Mouse (Mus musculus) liver, embryonic 14.5 days (tissue): ENCODE measurements around the gene Flywch2.

ENCODE experiments used
- CTCF ChIP-seq: IDR thresholded peaks from 2 replicates; pipeline ENCODE4 v1.5.1; 2016; ENCODE audit warnings: antibody characterized with exemption, low read depth, control low read depth
- EP300 ChIP-seq: IDR thresholded peaks from 2 replicates; pipeline ENCODE4 v1.6.1; 2016; ENCODE audit warnings: antibody characterized with exemption, low read depth

- peak; percentile 29 for TF ChIP-seq EP300
- TF ChIP-seq CTCF: no peak
Observed at GRCm38 (mm10) chr17:23771284-23772218, 14.3 kb downstream of the Flywch2 start, which contains the start of gene Flywch1.
